Mouse (Mus musculus) neural tube, embryonic 14.5 days (tissue): ENCODE data around the gene Gm9903. TPM values are rescaled to one million over a fixed set of nuclear protein-coding genes. Genes with fewer than 3 reads are reported as not detected.
A peak's percentile ranks its signal among the peaks of the same experiment; 100 is the strongest.

Experiments
- ATAC-seq: fragments of 200-750 bp; cut with Nextera tagmentation; 2 replicates; pipeline ENCODE4 v1.8.0; 2017; ENCODE audit warnings: low read depth, mild to moderate bottlenecking, moderate TSS enrichment, moderate library complexity
- H3K27ac ChIP-seq: fragments of 300-500 bp; sonication (generic); 2 replicates; pipeline ENCODE4 v1.5.1; 2014; ENCODE audit warnings: low read depth, mild to moderate bottlenecking, control low read depth, low read length, moderate library complexity, mixed read lengths
- H3K27me3 ChIP-seq: fragments of 300-500 bp; sonication (generic); 2 replicates; pipeline ENCODE4 v1.6.1; 2014; ENCODE audit warnings: low read length; ENCODE audit not compliant: control insufficient read depth, insufficient read depth
- H3K36me3 ChIP-seq: fragments of 300-500 bp; sonication (generic); 2 replicates; pipeline ENCODE4 v1.6.1; 2014; ENCODE audit warnings: low read length, mixed read lengths; ENCODE audit not compliant: control insufficient read depth, insufficient read depth
- H3K4me1 ChIP-seq: fragments of 300-500 bp; sonication (generic); 2 replicates; pipeline ENCODE4 v1.6.1; 2014; ENCODE audit warnings: low read length; ENCODE audit not compliant: control insufficient read depth, insufficient read depth
- H3K4me2 ChIP-seq: fragments of 300-500 bp; sonication (generic); 2 replicates; pipeline ENCODE4 v1.6.1; 2014; ENCODE audit warnings: mild to moderate bottlenecking, low read depth, low read length, control low read depth
- H3K4me3 ChIP-seq: fragments of 300-500 bp; sonication (generic); 2 replicates; pipeline ENCODE4 v1.5.1; 2014; ENCODE audit warnings: low read depth, low read length, control low read depth, mixed read lengths
- H3K9ac ChIP-seq: fragments of 300-500 bp; sonication (generic); replicated peaks from 2 replicates; pipeline ENCODE4 v1.6.1; 2014; ENCODE audit warnings: low read depth, mild to moderate bottlenecking, control low read depth, low read length, mixed read lengths
- H3K9me3 ChIP-seq: fragments of 300-500 bp; sonication (generic); 2 replicates; pipeline ENCODE4 v1.6.1; 2016; ENCODE audit warnings: low read length; ENCODE audit not compliant: control insufficient read depth
- WGBS: fragments of 180-500 bp; shearing (Covaris S2); extraction: QIAGEN DNeasy Blood & Tissue Kit; methylation state at CpG from one replicate; pipeline ENCODE4 v1.1.7; 2014; 5-methylcytosine and 5-hydroxymethylcytosine counted together
- polyA plus RNA-seq: library from polyadenylated mRNA; unstranded; fragments of >200 nt; fragmentation: Nextera tagmentation; extraction: Ambion mirVana; gene quantifications from 2 replicates; pipeline ENCODE4 v1.2.1, GENCODE M21; 2014

Gene Gm9903
- polyA plus RNA-seq, 1 experiment from 2014 or later = 0.60 TPM

- ATAC-seq = no peak
- Histone ChIP-seq H3K27ac (no peak overlapping the region), H3K9me3 (no peaks in the 10 kb centered on the region), H3K27me3 (no peaks in the 10 kb centered on the region), H3K36me3 (peaks cover 14% of the 10 kb centered on the region), H3K4me3 (no peak overlapping the region), H3K9ac (no peak overlapping the region), H3K4me2 (no peak overlapping the region), H3K4me1 (no peaks in the 10 kb centered on the region)
- 93% methylated on average over 1 of the region's 1 CpGs for WGBS
Observed at GRCm38 (mm10) chr5:33609226-33609625, 20.5 kb upstream of the Gm9903 start.

DNA sequence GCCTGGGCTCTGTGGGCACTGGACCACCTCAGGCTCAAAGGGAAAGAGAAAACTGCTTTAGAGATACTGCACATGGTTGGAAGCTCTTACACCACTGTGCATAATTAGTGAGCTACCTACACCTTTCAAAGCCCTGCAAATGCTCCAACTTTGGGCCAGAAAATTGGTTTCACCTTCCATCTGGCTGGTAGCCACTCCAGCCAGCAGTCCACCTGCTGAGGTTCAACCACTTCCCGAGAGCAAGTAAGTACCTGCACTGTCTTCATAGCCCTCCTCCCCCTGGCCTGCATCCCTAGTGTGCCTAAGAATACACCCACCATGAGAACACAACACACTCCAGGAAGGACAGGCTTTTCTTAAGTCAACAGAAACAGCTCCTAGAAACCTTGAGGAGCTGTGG is 17.9 kb upstream of the Gm9903 start:
- Histone ChIP-seq H3K9ac (no peak overlapping the region), H3K4me3 (no peak overlapping the region), H3K4me2 (no peak overlapping the region), H3K27ac (no peak overlapping the region), H3K4me1 (no peaks in the 10 kb centered on the region), H3K27me3 (no peaks in the 10 kb centered on the region), H3K36me3 (peaks cover 14% of the 10 kb centered on the region), H3K9me3 (no peaks in the 10 kb centered on the region)
- ATAC-seq = no peak
- WGBS = 92% methylated on average over 1 of the region's 1 CpGs

DNA sequence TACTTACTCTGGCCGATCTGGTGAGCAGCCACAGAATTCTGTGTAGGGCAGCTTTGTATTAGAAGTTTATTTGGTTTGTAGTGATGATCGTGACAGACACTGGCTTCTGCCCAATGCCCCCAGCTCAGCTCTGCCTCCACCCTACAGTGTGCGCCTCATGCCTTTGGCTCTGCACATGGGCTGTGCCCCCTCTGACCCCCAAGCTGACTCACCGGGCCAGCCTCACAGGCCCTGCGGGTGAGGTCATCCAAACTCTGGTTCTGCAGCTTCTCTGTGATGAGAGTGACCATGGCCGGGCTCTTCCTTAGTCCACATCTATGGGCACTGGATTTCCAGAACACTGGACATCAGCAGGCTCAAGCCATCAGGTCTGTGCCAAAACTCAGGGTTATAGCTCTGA is 15.3 kb upstream of the Gm9903 start:
- Histone ChIP-seq H3K9me3 (no peaks in the 10 kb centered on the region), H3K36me3 (0 out of 2 replicates have a peak, but pooled peaks cover under 1% of the 10 kb centered on the region), H3K4me3 (no peak overlapping the region), H3K4me2 (no peak overlapping the region), H3K27me3 (no peaks in the 10 kb centered on the region), H3K4me1 (no peaks in the 10 kb centered on the region), H3K27ac (no peak overlapping the region), H3K9ac (no peak overlapping the region)
- ATAC-seq = no peak
- 93% methylated on average over 6 of the region's 6 CpGs for WGBS

GRCm38 (mm10) chr5:33622671-33623070 is 7.1 kb upstream of the Gm9903 start:
- H3K4me2 ChIP-seq = no peak overlapping the region
- H3K27ac ChIP-seq = no peak overlapping the region
- no peaks in the 10 kb centered on the region for H3K36me3 ChIP-seq
- ATAC-seq = no peak
- H3K4me1 ChIP-seq = no peaks in the 10 kb centered on the region
- H3K9ac ChIP-seq = no peak overlapping the region
- WGBS = 90% methylated on average over 2 of the region's 2 CpGs
- H3K27me3 ChIP-seq = no peaks in the 10 kb centered on the region
- H3K4me3 ChIP-seq = no peak overlapping the region
- H3K9me3 ChIP-seq = no peaks in the 10 kb centered on the region

DNA sequence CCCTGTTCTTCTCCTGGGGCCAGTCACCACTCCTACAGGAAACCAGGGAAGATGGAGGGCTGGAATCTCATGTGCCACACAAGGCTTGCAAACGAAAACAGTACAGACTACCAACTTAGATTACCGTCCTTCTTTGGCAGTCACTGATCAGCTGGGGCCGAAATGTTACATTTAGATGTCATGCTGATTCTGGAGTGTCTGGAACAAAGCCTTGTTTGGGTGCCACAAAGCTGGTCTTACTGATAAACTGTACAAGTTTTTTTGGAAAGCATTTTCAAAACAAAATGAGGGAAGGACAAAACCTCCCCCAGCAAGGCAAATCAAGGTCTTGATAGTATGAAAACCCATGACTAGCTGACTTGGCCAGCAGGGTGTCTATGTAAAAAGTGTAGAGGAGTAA is 6.0 kb upstream of the Gm9903 start:
- H3K9ac ChIP-seq = no peak overlapping the region
- no peak overlapping the region for H3K4me3 ChIP-seq
- peaks cover 4% of the 10 kb centered on the region; the same call in 1 of the 2 replicates for H3K4me1 ChIP-seq
- H3K4me2 ChIP-seq = no peak overlapping the region
- no peaks in the 10 kb centered on the region for H3K36me3 ChIP-seq
- no peak overlapping the region for H3K27ac ChIP-seq
- 64% methylated on average over 3 of the region's 3 CpGs for WGBS
- no peaks in the 10 kb centered on the region for H3K27me3 ChIP-seq
- no peaks in the 10 kb centered on the region for H3K9me3 ChIP-seq
- ATAC-seq = no peak

DNA sequence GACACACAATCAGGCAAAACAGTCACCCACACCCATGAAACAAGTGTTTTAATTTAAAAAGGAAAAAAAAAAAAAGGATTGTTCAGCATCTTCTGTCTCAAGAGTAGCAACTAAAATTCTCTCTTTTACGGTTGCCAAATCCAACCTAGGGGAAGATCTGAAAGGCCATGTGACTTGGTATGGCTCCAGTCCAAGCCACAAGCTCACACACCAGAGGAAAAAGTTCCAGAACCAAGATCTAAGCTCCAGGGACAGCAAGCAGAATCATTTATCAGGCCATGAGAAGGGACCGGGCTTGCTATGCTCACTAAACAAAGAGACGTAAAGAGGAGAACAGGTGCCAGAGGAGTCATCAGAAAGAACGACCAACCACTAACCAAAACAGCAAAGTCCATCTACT is 1.8 kb upstream of the Gm9903 start:
- Histone ChIP-seq H3K27me3 (no peaks in the 10 kb centered on the region), H3K4me2 (peak overlapping the region; percentile 90), H3K4me1 (peaks cover 11% of the 10 kb centered on the region), H3K4me3 (peak overlapping the region; percentile 78; the same call in 1 of the 2 replicates), H3K9me3 (no peaks in the 10 kb centered on the region), H3K27ac (no peak overlapping the region), H3K36me3 (no peaks in the 10 kb centered on the region), H3K9ac (no peak overlapping the region)
- no peak for ATAC-seq
- 18% methylated on average over 4 of the region's 4 CpGs for WGBS

- no peaks in the 10 kb centered on the region for H3K9me3 ChIP-seq
- peak overlapping the region; percentile 90 for H3K27ac ChIP-seq
- no peaks in the 10 kb centered on the region for H3K36me3 ChIP-seq
- peak overlapping the region; percentile 78 for H3K4me3 ChIP-seq
- H3K27me3 ChIP-seq = no peaks in the 10 kb centered on the region
- ATAC-seq = no peak
- under 1% methylated on average over 24 of the region's 24 CpGs for WGBS
- peaks cover 11% of the 10 kb centered on the region for H3K4me1 ChIP-seq
- H3K4me2 ChIP-seq = peak overlapping the region; percentile 90
- peak overlapping the region; percentile 73 for H3K9ac ChIP-seq
Observed at GRCm38 (mm10) chr5:33628820-33629300, 865 bp upstream of the Gm9903 start.

DNA sequence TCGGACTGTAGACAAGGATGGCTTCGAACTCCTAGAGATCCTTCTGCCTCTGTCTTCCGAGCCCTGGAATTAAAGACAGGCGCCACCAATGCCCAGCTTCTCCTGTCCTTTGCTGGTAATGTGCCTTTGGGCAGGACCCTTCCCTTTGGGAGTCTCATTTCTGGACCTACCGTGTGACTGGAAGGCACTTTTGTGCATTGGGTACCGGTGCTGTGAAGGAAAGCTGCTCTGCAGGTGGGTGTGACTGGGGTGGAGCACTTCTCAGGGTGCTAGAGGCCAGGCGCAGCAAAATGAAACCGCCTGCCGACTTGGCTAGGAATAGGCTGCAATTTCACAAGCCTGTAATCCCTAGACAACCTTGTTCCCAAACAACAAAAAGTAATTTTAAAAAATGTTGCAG is 336 bp downstream of the Gm9903 start:
- Histone ChIP-seq H3K27ac (peak overlapping the region; percentile 74), H3K4me3 (peak overlapping the region; percentile 78), H3K36me3 (no peaks in the 10 kb centered on the region), H3K27me3 (no peaks in the 10 kb centered on the region), H3K4me2 (peak overlapping the region; percentile 69), H3K9me3 (no peaks in the 10 kb centered on the region), H3K9ac (peak overlapping the region; percentile 62), H3K4me1 (peaks cover 11% of the 10 kb centered on the region)
- peak; percentile 25 for ATAC-seq
- 5% methylated on average over 9 of the region's 9 CpGs for WGBS

GRCm38 (mm10) chr5:33630615-33631014 is 890 bp downstream of the Gm9903 start:
- H3K27me3 ChIP-seq = no peaks in the 10 kb centered on the region
- 81% methylated on average over 4 of the region's 4 CpGs for WGBS
- peaks cover 11% of the 10 kb centered on the region for H3K4me1 ChIP-seq
- H3K36me3 ChIP-seq = no peaks in the 10 kb centered on the region
- no peak overlapping the region for H3K27ac ChIP-seq
- ATAC-seq = no peak
- no peak overlapping the region for H3K9ac ChIP-seq
- H3K4me3 ChIP-seq = peak overlapping the region; percentile 78; the same call in 1 of the 2 replicates
- H3K4me2 ChIP-seq = peak overlapping the region; percentile 69; the same call in 1 of the 2 replicates
- no peaks in the 10 kb centered on the region for H3K9me3 ChIP-seq
